Mouse (Mus musculus) macrophage (primary cell): ENCODE measurements around the gene Hacd4. TPM values are rescaled to one million over a fixed set of nuclear protein-coding genes. Genes with fewer than 3 reads are reported as not detected.

Experiments used
- H3K27ac ChIP-seq: fragments of 350-480 bp; formaldehyde crosslinking; 2 replicates; pipeline ENCODE4 v1.9.0; 2021
- H3K36me3 ChIP-seq: fragments of 350-480 bp; formaldehyde crosslinking; 2 replicates; pipeline ENCODE4 v1.9.0; 2021; ENCODE audit errors: inconsistent target
- H3K4me3 ChIP-seq: fragments of 350-480 bp; formaldehyde crosslinking; 2 replicates; pipeline ENCODE4 v1.9.0; 2021; ENCODE audit errors: inconsistent target
- H3K79me2 ChIP-seq: fragments of 350-480 bp; formaldehyde crosslinking; 2 replicates; pipeline ENCODE4 v1.9.0; 2021; ENCODE audit errors: inconsistent target
- WGBS: methylation state at CpG from one replicate; pipeline ENCODE4 v1.1.7; 2026; ENCODE audit warnings: inconsistent platforms; ENCODE audit not compliant: missing documents; 5-methylcytosine and 5-hydroxymethylcytosine counted together
- polyA plus RNA-seq: library from polyadenylated mRNA; stranded (reverse); fragments of 250-400 nt; gene quantifications from 3 replicates; pipeline ENCODE4 v1.2.4, GENCODE M21; 2018; ENCODE audit warnings: inconsistent platforms
- total RNA-seq, 78 experiments: library from RNA; depleted of rRNA; stranded (reverse); fragments of 250-400 nt; gene quantifications; 1 replicate in 9 of 78; 2 replicates in 24 of 78; 3 replicates in 43 of 78; 4 replicates in 2 of 78; pipeline ENCODE4 v1.2.4; 2018; ENCODE audit warnings: inconsistent platforms in 56 of 78

Gene Hacd4
- total RNA-seq (2018; cell fraction: chromatin; rRNA removed) = 100 to 1,000 TPM in 1 of 26 experiments, 10 to 100 TPM in 25; 11.7 to 104 (median 41.1) TPM
- total RNA-seq (2018; cell fraction: cytosol; rRNA removed) = 100 to 1,000 TPM; 120 to 230 (median 186) TPM
- total RNA-seq (2018; cell fraction: nucleus; rRNA removed) = 100 to 1,000 TPM in 15 of 26 experiments, 10 to 100 TPM in 11; 20.5 to 230 (median 108) TPM
- polyA plus RNA-seq = 53.4 to 180 TPM (median 165 TPM) in 3 replicates

- Histone ChIP-seq H3K79me2 (peaks cover 49% of the 10 kb centered on the region), H3K27ac (peak within 1 kb of the TSS; percentile 96), H3K4me3 (peak within 1 kb of the TSS; percentile 76), H3K36me3 (peaks cover 24% of the 10 kb centered on the region; the same call in 1 of the 2 replicates)
- 2% methylated on average over 14 of the region's 14 CpGs for WGBS
These were observed at the start of gene Hacd4 for GRCm38 (mm10) chr4:88438326-88438989. Hacd4 (minus strand) TSS chr4:88438928.

GRCm38 (mm10) chr4:88488107-88488506, 49.4 kb upstream of the Hacd4 start:
- no peak overlapping the region for H3K4me3 ChIP-seq
- no peaks in the 10 kb centered on the region for H3K79me2 ChIP-seq
- WGBS = 91% methylated on average over 3 of the region's 3 CpGs
- H3K27ac ChIP-seq = no peak overlapping the region
- no peaks in the 10 kb centered on the region for H3K36me3 ChIP-seq

GRCm38 (mm10) chr4:88480130-88480529, 41.4 kb upstream of the Hacd4 start:
- WGBS = 55% methylated on average over 6 of the region's 6 CpGs
- H3K4me3 ChIP-seq = no peak overlapping the region
- H3K27ac ChIP-seq = no peak overlapping the region
- no peaks in the 10 kb centered on the region for H3K79me2 ChIP-seq
- no peaks in the 10 kb centered on the region for H3K36me3 ChIP-seq

DNA sequence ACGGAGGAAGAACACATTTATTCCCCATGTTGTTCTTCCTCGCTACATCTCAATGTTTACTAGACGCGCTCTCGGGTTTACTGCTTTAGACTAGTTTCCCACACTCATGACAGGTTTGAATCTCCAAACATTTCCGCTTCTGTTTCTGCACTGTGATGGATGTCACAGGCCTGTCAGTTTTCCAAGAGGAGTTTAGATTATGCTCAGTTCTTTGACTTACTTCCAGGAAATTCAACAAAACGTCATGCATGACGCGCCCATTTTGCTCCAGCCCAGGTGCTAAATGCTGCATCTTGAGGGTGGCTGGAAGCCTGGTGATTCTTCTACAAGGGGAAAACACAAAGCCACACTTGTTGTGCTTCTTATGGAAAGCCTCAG, 40.1 kb upstream of the Hacd4 start:
- no peak overlapping the region for H3K27ac ChIP-seq
- H3K36me3 ChIP-seq = no peaks in the 10 kb centered on the region
- H3K79me2 ChIP-seq = no peaks in the 10 kb centered on the region
- WGBS = 96% methylated on average over 9 of the region's 9 CpGs
- no peak overlapping the region for H3K4me3 ChIP-seq

DNA sequence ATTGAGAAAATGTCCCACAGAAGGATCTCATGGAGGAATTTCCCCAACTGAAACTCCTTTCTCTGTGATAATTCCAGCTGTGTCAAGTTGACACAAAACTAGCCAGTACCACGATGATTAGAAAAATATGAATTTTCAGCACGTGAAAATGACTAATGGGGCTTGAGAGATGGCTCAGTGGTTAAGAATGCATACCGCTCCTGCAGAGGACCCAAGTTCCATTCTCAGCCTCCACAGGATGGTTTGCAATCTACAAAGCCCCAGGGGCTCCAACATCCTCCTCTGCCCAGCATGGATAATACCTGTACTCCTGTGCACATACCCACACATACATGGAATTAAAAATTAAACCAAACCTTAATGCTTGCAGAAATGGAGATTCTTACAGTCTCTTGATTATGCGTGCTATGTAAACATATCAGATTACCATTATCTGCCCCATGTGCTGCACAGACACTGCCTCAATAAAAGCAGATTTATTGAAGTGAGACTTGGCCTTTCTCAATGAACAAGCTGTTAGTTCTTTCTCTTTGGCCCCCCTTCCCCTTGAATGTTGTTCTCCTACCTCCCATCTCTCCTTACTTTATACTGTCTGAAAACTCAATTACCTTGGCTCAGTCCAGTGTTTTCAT, 39.6 kb upstream of the Hacd4 start:
- no peak overlapping the region for H3K4me3 ChIP-seq
- 94% methylated on average over 4 of the region's 4 CpGs for WGBS

GRCm38 (mm10) chr4:88476511-88477210, 37.9 kb upstream of the Hacd4 start:
- no peak overlapping the region for H3K4me3 ChIP-seq
- H3K27ac ChIP-seq = no peak overlapping the region
- no peaks in the 10 kb centered on the region for H3K79me2 ChIP-seq
- 96% methylated on average over 4 of the region's 4 CpGs for WGBS
- H3K36me3 ChIP-seq = no peaks in the 10 kb centered on the region

More for the DNA sequence above, 39.6 kb upstream of the Hacd4 start:
- H3K36me3 ChIP-seq = no peaks in the 10 kb centered on the region
- H3K79me2 ChIP-seq = no peaks in the 10 kb centered on the region
- no peak overlapping the region for H3K27ac ChIP-seq

DNA sequence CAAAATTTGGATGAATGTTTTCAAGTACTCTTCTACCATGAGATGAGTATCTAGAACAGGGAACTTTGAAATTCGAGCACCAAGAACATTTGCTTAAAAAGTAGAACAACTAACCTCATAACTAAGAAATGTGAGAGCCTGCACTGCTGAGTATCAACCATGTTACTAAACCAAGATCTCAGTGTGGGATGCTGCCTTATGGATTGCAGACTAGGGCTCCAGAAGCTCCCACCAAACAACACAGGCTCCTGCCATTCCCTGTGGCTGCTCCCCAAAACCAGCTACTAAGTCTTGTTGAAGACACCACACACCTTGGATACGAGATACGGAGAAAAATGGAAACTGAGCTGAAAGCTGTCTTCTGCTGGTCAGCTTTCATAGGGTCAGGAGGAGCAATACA, 37.4 kb upstream of the Hacd4 start:
- Histone ChIP-seq H3K27ac (no peak overlapping the region), H3K36me3 (no peaks in the 10 kb centered on the region), H3K4me3 (no peak overlapping the region), H3K79me2 (no peaks in the 10 kb centered on the region)
- WGBS = 97% methylated on average over 3 of the region's 3 CpGs

GRCm38 (mm10) chr4:88471528-88471927, 32.8 kb upstream of the Hacd4 start:
- H3K4me3 ChIP-seq = no peak overlapping the region
- no peak overlapping the region for H3K27ac ChIP-seq
- 6% methylated on average over 2 of the region's 2 CpGs for WGBS
- H3K36me3 ChIP-seq = no peaks in the 10 kb centered on the region
- H3K79me2 ChIP-seq = no peaks in the 10 kb centered on the region

DNA sequence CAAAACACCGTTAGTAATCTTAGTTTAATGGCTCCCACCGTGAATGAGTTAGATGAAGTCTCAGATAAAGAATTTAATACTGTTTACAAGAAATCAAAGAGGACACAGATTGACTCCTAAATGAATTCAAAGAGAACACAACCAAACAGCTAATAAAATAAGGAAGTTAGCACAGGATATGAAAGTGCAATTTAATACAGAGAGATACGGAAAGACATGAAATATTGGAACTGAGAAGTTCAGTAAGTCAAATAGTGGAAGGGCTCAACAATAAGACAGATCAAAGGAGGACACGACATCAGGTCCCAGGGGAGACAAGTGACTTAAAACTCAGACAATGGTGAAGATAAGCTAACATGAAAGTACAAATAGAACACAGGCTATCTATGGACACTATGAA, 25.8 kb upstream of the Hacd4 start:
- Histone ChIP-seq H3K79me2 (no peaks in the 10 kb centered on the region), H3K4me3 (no peak overlapping the region), H3K36me3 (no peaks in the 10 kb centered on the region), H3K27ac (0 out of 2 replicates have a peak overlapping the region, but pooled peaks have one; percentile 10)
- WGBS = 50% methylated on average over 4 of the region's 4 CpGs

DNA sequence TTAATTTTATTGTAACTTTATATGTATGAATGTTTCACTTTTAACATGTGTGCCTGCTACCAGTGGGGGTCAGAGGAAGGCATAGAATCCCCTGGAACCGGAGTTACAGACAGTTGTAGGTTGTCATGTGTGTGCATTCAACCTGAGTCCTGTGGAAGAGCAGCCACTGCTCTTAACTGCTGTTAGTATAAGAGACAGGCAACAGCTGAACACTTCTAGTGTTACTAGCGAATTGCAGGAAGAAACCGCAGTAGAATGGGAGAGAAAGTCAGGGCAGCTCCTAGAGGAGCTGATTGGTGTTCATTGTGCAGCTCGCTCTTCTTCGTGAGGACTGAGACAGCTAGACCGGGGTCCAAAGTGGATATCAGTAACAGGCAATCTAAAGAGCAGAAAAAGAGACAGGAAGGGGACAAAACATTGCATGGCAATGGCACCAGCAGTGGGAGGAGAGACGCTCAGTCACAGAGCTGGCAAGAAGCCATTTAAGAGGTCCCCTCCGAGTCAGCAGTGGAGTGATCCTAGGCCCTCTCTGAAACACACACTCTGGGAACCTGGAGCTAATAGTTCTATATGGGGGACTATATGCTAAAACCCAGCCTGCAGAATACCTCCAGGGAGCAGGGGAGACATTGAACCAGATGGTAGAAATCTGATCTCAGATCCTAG, 24.4 kb upstream of the Hacd4 start:
- Histone ChIP-seq H3K4me3 (no peak overlapping the region), H3K27ac (no peak overlapping the region), H3K79me2 (no peaks in the 10 kb centered on the region), H3K36me3 (no peaks in the 10 kb centered on the region)
- WGBS = 62% methylated on average over 8 of the region's 8 CpGs

GRCm38 (mm10) chr4:88462501-88462900, 23.8 kb upstream of the Hacd4 start:
- H3K36me3 ChIP-seq = no peaks in the 10 kb centered on the region
- H3K4me3 ChIP-seq = no peak overlapping the region
- H3K27ac ChIP-seq = no peak overlapping the region
- WGBS = 100% methylated on average over 1 of the region's 1 CpGs
- no peaks in the 10 kb centered on the region for H3K79me2 ChIP-seq

DNA sequence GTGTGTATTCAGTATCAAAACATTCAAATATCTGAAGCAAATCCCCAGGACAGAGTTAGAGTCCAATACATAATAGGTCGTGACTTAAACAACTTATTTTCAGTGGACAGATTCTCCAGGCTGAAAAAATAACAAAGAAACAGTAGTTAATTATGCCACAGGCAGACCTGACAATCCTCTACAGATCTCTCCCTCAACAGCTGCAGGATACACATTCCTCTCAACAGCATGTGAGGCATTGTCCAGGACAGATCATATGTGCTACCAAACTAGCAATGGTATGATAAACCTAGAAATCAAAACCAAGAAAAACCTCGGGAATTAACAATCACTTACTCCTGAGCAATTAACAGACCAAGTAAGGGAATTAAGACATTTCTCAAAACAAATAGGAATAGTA, 22.6 kb upstream of the Hacd4 start:
- WGBS = 88% methylated on average over 2 of the region's 2 CpGs
- Histone ChIP-seq H3K36me3 (no peaks in the 10 kb centered on the region), H3K4me3 (no peak overlapping the region), H3K27ac (no peak overlapping the region), H3K79me2 (no peaks in the 10 kb centered on the region)

DNA sequence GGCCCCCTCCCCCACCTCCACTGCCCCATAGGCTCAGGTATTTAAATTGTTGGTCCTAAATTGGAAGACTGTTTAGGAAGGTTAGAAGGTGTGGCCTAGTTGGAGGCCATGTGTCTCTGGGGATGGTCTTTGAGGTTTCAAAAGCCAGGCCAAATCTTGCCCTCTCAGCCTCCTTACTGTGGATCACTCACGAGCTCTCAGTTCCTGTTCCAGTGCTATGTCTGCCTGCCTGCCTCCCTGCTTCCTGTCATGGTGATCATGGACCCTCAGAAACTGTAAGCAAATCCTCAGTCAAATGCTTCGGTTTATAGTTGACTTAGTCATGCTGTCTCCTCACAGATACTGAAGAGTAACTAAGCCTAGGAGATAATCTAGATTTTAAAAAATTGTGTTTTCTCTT, 19.9 kb upstream of the Hacd4 start:
- Histone ChIP-seq H3K79me2 (no peaks in the 10 kb centered on the region), H3K27ac (peak overlapping the region; percentile 25), H3K4me3 (no peak overlapping the region), H3K36me3 (no peaks in the 10 kb centered on the region)
- WGBS = 7% methylated on average over 2 of the region's 2 CpGs

DNA sequence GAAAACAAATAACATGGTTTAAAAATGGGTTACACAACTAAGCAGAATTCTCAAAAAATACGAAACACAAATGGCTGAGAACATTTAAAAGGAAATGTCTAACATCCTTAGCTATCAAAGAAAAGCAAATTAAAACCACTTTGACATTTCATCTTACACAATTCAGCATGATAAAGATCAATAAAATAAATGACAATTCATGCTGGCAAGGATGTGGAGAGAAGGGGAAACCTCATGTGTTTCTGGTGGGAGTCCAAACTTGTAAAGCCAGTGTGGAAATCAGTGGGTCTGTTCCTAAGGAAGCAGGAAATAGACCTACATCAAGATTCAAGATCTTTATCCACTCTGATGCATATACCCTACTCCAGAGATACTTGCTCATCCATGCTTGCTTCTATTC, 19.4 kb upstream of the Hacd4 start:
- H3K79me2 ChIP-seq = no peaks in the 10 kb centered on the region
- no peaks in the 10 kb centered on the region for H3K36me3 ChIP-seq
- no peak overlapping the region for H3K27ac ChIP-seq
- no peak overlapping the region for H3K4me3 ChIP-seq
- WGBS = 100% methylated on average over 1 of the region's 1 CpGs
